Mouse (Mus musculus) bone marrow macrophage, adult 2 months (primary cell): Measurements from ENCODE around the gene Ninj1.

Source experiments
- CTCF ChIP-seq: IDR thresholded peaks from 2 replicates; pipeline ENCODE4 v1.5.1; 2012; ENCODE audit warnings: low read depth, mild to moderate bottlenecking, low read length, moderate library complexity
- POLR2A ChIP-seq: IDR thresholded peaks from 2 replicates; pipeline ENCODE4 v1.6.1; 2012; ENCODE audit warnings: mild to moderate bottlenecking, low read depth, low read length, borderline replicate concordance

- TF ChIP-seq CTCF (peak; percentile 93), POLR2A (no peak)
Measured at GRCm38 (mm10) chr13:49205381-49205998, 18.2 kb downstream of the Ninj1 start.
